Mouse (Mus musculus) liver (tissue): ENCODE measurements at regions not wholly inside any gene's neighbourhood (a gene's known extent, or its start where the extent isn't known, plus 50 kb on each side); places are given as distances from the start of the nearest gene placed in this dataset.

ENCODE experiments used
- DNase-seq: peaks from one replicate; pipeline ENCODE4 v3.0.0-alpha.2; 2020; ENCODE audit warnings: mixed read lengths

- no peak for DNase-seq
Measured at GRCm38 (mm10) chr7:40766142-40766541, 132.0 kb upstream of the Vstm2b start.

GRCm38 (mm10) chr7:40776220-40776619 is 121.9 kb upstream of the Vstm2b start:
- no peak for DNase-seq

GRCm38 (mm10) chr7:40784906-40785305 is 113.2 kb upstream of the Vstm2b start:
- no peak for DNase-seq

- DNase-seq: no peak
Measured at GRCm38 (mm10) chr7:40786758-40787157, 111.4 kb upstream of the Vstm2b start.

GRCm38 (mm10) chr7:40788486-40788885 is 109.6 kb upstream of the Vstm2b start:
- DNase-seq: no peak

- DNase-seq: no peak
Measured at GRCm38 (mm10) chr7:40794458-40795207, 103.5 kb upstream of the Vstm2b start.

- no peak for DNase-seq
Measured at GRCm38 (mm10) chr7:40799794-40800193, 98.3 kb upstream of the Vstm2b start.

GRCm38 (mm10) chr7:40801291-40801690 is 96.8 kb upstream of the Vstm2b start:
- no peak for DNase-seq

GRCm38 (mm10) chr7:40805211-40805610 is 92.9 kb upstream of the Vstm2b start:
- no peak for DNase-seq

GRCm38 (mm10) chr7:40805866-40806265 is 92.3 kb upstream of the Vstm2b start:
- DNase-seq: no peak

- DNase-seq: no peak
Measured at GRCm38 (mm10) chr7:40812952-40813351, 85.2 kb upstream of the Vstm2b start.

- no peak for DNase-seq
Measured at GRCm38 (mm10) chr7:40825141-40825742, 72.9 kb upstream of the Vstm2b start.

- no peak for DNase-seq
Measured at GRCm38 (mm10) chr7:40829526-40829925, 68.6 kb upstream of the Vstm2b start.

- DNase-seq: no peak
Measured at GRCm38 (mm10) chr7:40831583-40831982, 66.5 kb upstream of the Vstm2b start.

GRCm38 (mm10) chr7:40842344-40842992 is 55.7 kb upstream of the Vstm2b start:
- no peak for DNase-seq

GRCm38 (mm10) chr7:40846512-40846911 is 51.6 kb upstream of the Vstm2b start:
- DNase-seq: no peak
